Mouse (Mus musculus): ENCODE results near the gene Lingo2. TPM values are rescaled to one million over a fixed set of nuclear protein-coding genes. Genes with fewer than 3 reads are reported as not detected.

The Lingo2 gene
- not detected in 2 replicates for total RNA-seq (2023)

DNA sequence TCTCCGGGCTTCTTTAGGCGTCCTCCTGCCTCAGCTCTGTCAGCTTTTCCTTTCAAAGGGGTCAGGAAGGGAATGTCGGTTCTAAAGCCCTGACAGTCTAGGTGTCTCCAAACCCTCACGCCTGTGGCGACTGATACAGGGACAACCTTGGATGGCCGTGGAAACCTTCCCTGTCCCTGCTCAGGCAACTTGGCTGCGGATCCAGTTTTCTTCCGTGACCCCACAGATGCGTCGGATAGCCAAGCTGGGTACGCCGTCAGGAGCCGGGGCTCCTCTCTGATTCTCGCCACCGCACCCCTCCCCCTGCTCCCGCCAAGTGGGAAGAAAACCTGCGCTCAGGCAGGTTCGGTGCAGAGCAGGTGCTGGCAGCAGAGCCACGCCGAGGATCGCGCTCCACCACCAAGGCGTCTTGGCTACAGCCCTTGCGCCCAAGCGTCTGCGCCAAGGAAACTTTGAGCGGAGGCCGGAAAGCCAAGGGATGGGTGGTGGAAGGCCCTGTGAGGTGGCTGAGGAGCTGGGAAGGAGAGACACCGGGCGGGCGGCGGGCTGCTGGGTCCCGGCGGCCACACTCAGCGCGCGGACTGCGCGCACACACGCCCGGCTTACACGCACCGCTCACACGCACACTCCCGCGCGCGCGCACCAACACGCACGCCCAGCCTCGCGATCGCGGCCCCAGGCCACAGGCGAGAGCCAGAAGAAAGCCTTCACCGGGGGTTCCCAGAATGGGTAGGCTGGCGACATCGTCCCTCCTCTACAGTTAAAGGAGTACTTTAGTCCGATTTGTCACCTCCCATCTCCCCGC lies at the start of gene Lingo2:
Gene Lingo2, minus strand, starts transcription at position 598 of the 805 bp plus-strand sequence.

Data from neutrophil, adult 65 days (primary cell).